Mouse (Mus musculus): ENCODE results near the gene Mllt1. TPM values are rescaled to one million over a fixed set of nuclear protein-coding genes. Genes with fewer than 3 reads are reported as not detected.

Gene Mllt1
- polyA plus RNA-seq, 1 experiment from 2014 or later = 64.3 TPM

- WGBS = 63% methylated on average over 13 of the region's 14 CpGs
- Histone ChIP-seq H3K4me2 (ENCODE audit: low read length) (no peak overlapping the region), H3K9me3 (ENCODE audit: control insufficient read depth, low read length) (no peaks in the 10 kb centered on the region), H3K27ac (replicated peaks; ENCODE audit: low read depth, low read length) (no peak overlapping the region), H3K4me1 (ENCODE audit: control insufficient read depth, insufficient read depth, low read length) (no peaks in the 10 kb centered on the region), H3K4me3 (replicated peaks; ENCODE audit: low read depth, low read length) (no peak overlapping the region), H3K27me3 (ENCODE audit: control insufficient read depth, insufficient read depth, low read length) (no peaks in the 10 kb centered on the region), H3K36me3 (ENCODE audit: control insufficient read depth, insufficient read depth, low read length) (no peaks in the 10 kb centered on the region), H3K9ac (replicated peaks; ENCODE audit: low read length) (no peak overlapping the region)
- no peak for DNase-seq
- no peak for ATAC-seq (ENCODE audit: low FRiP score, low TSS enrichment)
Observed at GRCm38 (mm10) chr17:56973956-56974707, 38.9 kb upstream of the Mllt1 start.

- no peak overlapping the region for H3K4me3 ChIP-seq (replicated peaks; ENCODE audit: low read depth, low read length)
- H3K4me2 ChIP-seq (ENCODE audit: low read length) = no peak overlapping the region
- no peaks in the 10 kb centered on the region for H3K27me3 ChIP-seq (ENCODE audit: control insufficient read depth, insufficient read depth, low read length)
- no peaks in the 10 kb centered on the region for H3K4me1 ChIP-seq (ENCODE audit: control insufficient read depth, insufficient read depth, low read length)
- ATAC-seq (ENCODE audit: low FRiP score, low TSS enrichment) = no peak
- no peak for DNase-seq
- no peak overlapping the region for H3K9ac ChIP-seq (replicated peaks; ENCODE audit: low read length)
- H3K27ac ChIP-seq (replicated peaks; ENCODE audit: low read depth, low read length) = no peak overlapping the region
- H3K36me3 ChIP-seq (ENCODE audit: control insufficient read depth, insufficient read depth, low read length) = no peaks in the 10 kb centered on the region
- 67% methylated on average over 5 of the region's 5 CpGs for WGBS
- H3K9me3 ChIP-seq (ENCODE audit: control insufficient read depth, low read length) = no peaks in the 10 kb centered on the region
Observed at GRCm38 (mm10) chr17:56970081-56970480, 34.9 kb upstream of the Mllt1 start.

- no peak overlapping the region for H3K4me3 ChIP-seq (replicated peaks; ENCODE audit: low read depth, low read length)
- H3K4me2 ChIP-seq (ENCODE audit: low read length) = no peak overlapping the region
- no peak overlapping the region for H3K9ac ChIP-seq (replicated peaks; ENCODE audit: low read length)
- no peaks in the 10 kb centered on the region for H3K36me3 ChIP-seq (ENCODE audit: control insufficient read depth, insufficient read depth, low read length)
- no peak for DNase-seq
- no peak for ATAC-seq (ENCODE audit: low FRiP score, low TSS enrichment)
- no peak overlapping the region for H3K27ac ChIP-seq (replicated peaks; ENCODE audit: low read depth, low read length)
- 77% methylated on average over 3 of the region's 3 CpGs for WGBS
- no peaks in the 10 kb centered on the region for H3K4me1 ChIP-seq (ENCODE audit: control insufficient read depth, insufficient read depth, low read length)
- no peaks in the 10 kb centered on the region for H3K27me3 ChIP-seq (ENCODE audit: control insufficient read depth, insufficient read depth, low read length)
- no peaks in the 10 kb centered on the region for H3K9me3 ChIP-seq (ENCODE audit: control insufficient read depth, low read length)
Observed at GRCm38 (mm10) chr17:56969321-56969720, 34.1 kb upstream of the Mllt1 start.

- no peak for ATAC-seq (ENCODE audit: low FRiP score, low TSS enrichment)
- no peak for DNase-seq
- 78% methylated on average over 6 of the region's 6 CpGs for WGBS
- Histone ChIP-seq H3K9me3 (ENCODE audit: control insufficient read depth, low read length) (no peaks in the 10 kb centered on the region), H3K4me1 (ENCODE audit: control insufficient read depth, insufficient read depth, low read length) (no peaks in the 10 kb centered on the region), H3K27ac (replicated peaks; ENCODE audit: low read depth, low read length) (no peak overlapping the region), H3K27me3 (ENCODE audit: control insufficient read depth, insufficient read depth, low read length) (no peaks in the 10 kb centered on the region), H3K36me3 (ENCODE audit: control insufficient read depth, insufficient read depth, low read length) (no peaks in the 10 kb centered on the region), H3K4me2 (ENCODE audit: low read length) (no peak overlapping the region), H3K4me3 (replicated peaks; ENCODE audit: low read depth, low read length) (no peak overlapping the region), H3K9ac (replicated peaks; ENCODE audit: low read length) (no peak overlapping the region)
Observed at GRCm38 (mm10) chr17:56963646-56964045, 28.4 kb upstream of the Mllt1 start.

GRCm38 (mm10) chr17:56962642-56963405 is 27.6 kb upstream of the Mllt1 start:
- H3K36me3 ChIP-seq (ENCODE audit: control insufficient read depth, insufficient read depth, low read length) = no peaks in the 10 kb centered on the region
- no peak for DNase-seq
- no peaks in the 10 kb centered on the region for H3K9me3 ChIP-seq (ENCODE audit: control insufficient read depth, low read length)
- no peaks in the 10 kb centered on the region for H3K27me3 ChIP-seq (ENCODE audit: control insufficient read depth, insufficient read depth, low read length)
- WGBS = 85% methylated on average over 5 of the region's 5 CpGs
- H3K4me3 ChIP-seq (replicated peaks; ENCODE audit: low read depth, low read length) = no peak overlapping the region
- ATAC-seq (ENCODE audit: low FRiP score, low TSS enrichment) = no peak
- no peak overlapping the region for H3K9ac ChIP-seq (replicated peaks; ENCODE audit: low read length)
- H3K4me2 ChIP-seq (ENCODE audit: low read length) = no peak overlapping the region
- H3K4me1 ChIP-seq (ENCODE audit: control insufficient read depth, insufficient read depth, low read length) = no peaks in the 10 kb centered on the region
- no peak overlapping the region for H3K27ac ChIP-seq (replicated peaks; ENCODE audit: low read depth, low read length)

- Histone ChIP-seq H3K27me3 (ENCODE audit: control insufficient read depth, insufficient read depth, low read length) (no peaks in the 10 kb centered on the region), H3K27ac (replicated peaks; ENCODE audit: low read depth, low read length) (no peak overlapping the region), H3K36me3 (ENCODE audit: control insufficient read depth, insufficient read depth, low read length) (no peaks in the 10 kb centered on the region), H3K4me3 (replicated peaks; ENCODE audit: low read depth, low read length) (no peak overlapping the region), H3K9ac (replicated peaks; ENCODE audit: low read length) (no peak overlapping the region), H3K9me3 (ENCODE audit: control insufficient read depth, low read length) (no peaks in the 10 kb centered on the region), H3K4me1 (ENCODE audit: control insufficient read depth, insufficient read depth, low read length) (no peaks in the 10 kb centered on the region), H3K4me2 (ENCODE audit: low read length) (no peak overlapping the region)
- ATAC-seq (ENCODE audit: low FRiP score, low TSS enrichment) (no peak), DNase-seq (no peak)
- 93% methylated on average over 4 of the region's 4 CpGs for WGBS
Observed at GRCm38 (mm10) chr17:56961880-56962279, 26.7 kb upstream of the Mllt1 start.

- 83% methylated on average over 4 of the region's 4 CpGs for WGBS
- Histone ChIP-seq H3K4me2 (ENCODE audit: low read length) (no peak overlapping the region), H3K4me1 (ENCODE audit: control insufficient read depth, insufficient read depth, low read length) (no peaks in the 10 kb centered on the region), H3K27me3 (ENCODE audit: control insufficient read depth, insufficient read depth, low read length) (no peaks in the 10 kb centered on the region), H3K36me3 (ENCODE audit: control insufficient read depth, insufficient read depth, low read length) (no peaks in the 10 kb centered on the region), H3K9ac (replicated peaks; ENCODE audit: low read length) (no peak overlapping the region), H3K9me3 (ENCODE audit: control insufficient read depth, low read length) (no peaks in the 10 kb centered on the region), H3K27ac (replicated peaks; ENCODE audit: low read depth, low read length) (no peak overlapping the region), H3K4me3 (replicated peaks; ENCODE audit: low read depth, low read length) (no peak overlapping the region)
- ATAC-seq (ENCODE audit: low FRiP score, low TSS enrichment) (no peak), DNase-seq (no peak)
Observed at GRCm38 (mm10) chr17:56958667-56959066, 23.5 kb upstream of the Mllt1 start.

- Histone ChIP-seq H3K4me1 (ENCODE audit: control insufficient read depth, insufficient read depth, low read length) (no peaks in the 10 kb centered on the region), H3K4me3 (replicated peaks; ENCODE audit: low read depth, low read length) (no peak overlapping the region), H3K27ac (replicated peaks; ENCODE audit: low read depth, low read length) (no peak overlapping the region), H3K9ac (replicated peaks; ENCODE audit: low read length) (no peak overlapping the region), H3K4me2 (ENCODE audit: low read length) (no peak overlapping the region), H3K36me3 (ENCODE audit: control insufficient read depth, insufficient read depth, low read length) (no peaks in the 10 kb centered on the region), H3K27me3 (ENCODE audit: control insufficient read depth, insufficient read depth, low read length) (no peaks in the 10 kb centered on the region), H3K9me3 (ENCODE audit: control insufficient read depth, low read length) (no peaks in the 10 kb centered on the region)
- WGBS = 36% methylated on average over 11 of the region's 11 CpGs
- no peak for DNase-seq
- no peak for ATAC-seq (ENCODE audit: low FRiP score, low TSS enrichment)
Observed at GRCm38 (mm10) chr17:56957763-56958429, 22.7 kb upstream of the Mllt1 start.

Data from midbrain, embryonic 14.5 days (tissue).